Mouse (Mus musculus) small intestine, adult 2 months (tissue): Measurements from ENCODE around the gene Plekhf1. TPM values are rescaled to one million over a fixed set of nuclear protein-coding genes. Genes with fewer than 3 reads are reported as not detected.
A peak's percentile ranks its signal among the peaks of the same experiment; 100 is the strongest.

ENCODE experiments used
- H3K27ac ChIP-seq: fragments of 200-500 bp; 2 replicates; pipeline ENCODE4 v1.5.1; 2012; ENCODE audit warnings: low read depth, low read length, control low read depth, inconsistent platforms; ENCODE audit not compliant: insufficient read depth
- H3K27me3 ChIP-seq: fragments of 200-500 bp; 2 replicates; pipeline ENCODE4 v1.6.1; 2012; ENCODE audit warnings: mild to moderate bottlenecking, moderate library complexity, low read length, inconsistent platforms; ENCODE audit not compliant: control insufficient read depth, insufficient read depth
- H3K36me3 ChIP-seq: fragments of 200-500 bp; 2 replicates; pipeline ENCODE4 v1.6.1; 2012; ENCODE audit warnings: mild to moderate bottlenecking, low read length, control low read depth, inconsistent platforms; ENCODE audit not compliant: control insufficient read depth, insufficient read depth
- H3K4me1 ChIP-seq: fragments of 200-500 bp; 2 replicates; pipeline ENCODE4 v1.6.1; 2012; ENCODE audit warnings: low read length, inconsistent platforms, mixed read lengths; ENCODE audit not compliant: control insufficient read depth, insufficient read depth, insufficient read length
- H3K4me3 ChIP-seq: fragments of 200-500 bp; 2 replicates; pipeline ENCODE4 v1.5.1; 2012; ENCODE audit warnings: low read depth, mild to moderate bottlenecking, control low read depth, inconsistent platforms, low read length, moderate library complexity
- CTCF ChIP-seq: fragments of 200-500 bp; IDR thresholded peaks from 2 replicates; pipeline ENCODE4 v1.5.1; 2012; ENCODE audit warnings: low read depth, mild to moderate bottlenecking, control low read depth, inconsistent platforms, low read length, moderate library complexity, mixed read lengths; ENCODE audit not compliant: insufficient replicate concordance, insufficient read length; ENCODE audit errors: extremely low read depth
- POLR2A ChIP-seq: fragments of 200-500 bp; IDR thresholded peaks from 2 replicates; pipeline ENCODE4 v1.6.1; 2012; ENCODE audit warnings: low read depth, mild to moderate bottlenecking, control low read depth, inconsistent platforms, low read length, moderate library complexity
- WGBS: fragments of 180-500 bp; shearing (Covaris S2); methylation state at CpG from one replicate; pipeline ENCODE4 v1.1.7; 2018; 5-methylcytosine and 5-hydroxymethylcytosine counted together
- polyA plus RNA-seq: library from polyadenylated mRNA; depleted of rRNA; stranded (reverse); fragments of >200 nt; gene quantifications from 2 replicates; pipeline ENCODE4 v1.2.3, GENCODE M21; 2012

The Plekhf1 gene
- polyA plus RNA-seq, 1 experiment, result 12.8 TPM

DNA sequence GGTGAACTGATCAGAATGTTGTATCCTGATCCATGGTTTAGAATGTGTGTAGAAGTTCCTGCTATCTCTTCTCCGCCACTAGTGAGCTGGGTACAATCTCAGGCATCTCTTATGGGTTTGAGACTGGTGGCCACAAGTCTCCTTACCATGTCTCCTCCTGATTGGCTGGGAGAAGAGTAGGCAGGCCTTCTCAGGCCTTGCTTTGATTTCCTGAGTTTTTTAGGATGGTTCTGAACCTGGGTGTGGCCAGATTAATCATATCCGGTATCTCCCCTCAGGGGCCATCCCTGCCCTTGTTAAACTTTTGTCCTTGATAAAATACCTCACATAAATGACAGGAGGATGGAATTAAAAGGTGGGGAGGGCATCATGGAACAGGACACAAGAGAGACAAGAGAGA lies 31.8 kb upstream of the Plekhf1 start:
- H3K27me3 ChIP-seq, result no peaks in the 10 kb centered on the region
- peaks cover 25% of the 10 kb centered on the region for H3K36me3 ChIP-seq
- no peaks in the 10 kb centered on the region for H3K4me1 ChIP-seq
- H3K27ac ChIP-seq, result no peak overlapping the region
- TF ChIP-seq CTCF, result no peak
- TF ChIP-seq POLR2A, result no peak
- H3K4me3 ChIP-seq, result no peak overlapping the region
- WGBS, result 72% methylated on average over 2 of the region's 2 CpGs

DNA sequence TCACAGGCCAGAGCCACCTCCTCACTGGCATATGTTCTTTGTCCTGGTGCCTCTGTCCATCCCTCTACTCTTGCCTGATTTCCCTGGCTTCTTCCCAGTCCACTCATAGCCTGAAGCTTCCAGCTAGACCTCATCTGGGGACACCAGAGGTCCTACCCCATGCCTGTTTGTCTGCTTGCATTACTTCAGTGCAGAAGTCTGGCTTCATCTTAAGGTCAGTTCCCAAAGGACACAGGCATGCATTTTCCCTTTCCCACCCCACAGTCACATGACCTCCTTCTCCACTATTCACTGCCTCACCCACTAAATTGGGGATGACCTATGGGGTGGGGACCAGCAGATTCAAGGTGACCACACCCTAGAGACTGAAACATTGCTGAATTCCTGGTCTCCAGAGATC lies 25.6 kb upstream of the Plekhf1 start:
- H3K27me3 ChIP-seq, result no peaks in the 10 kb centered on the region
- TF ChIP-seq POLR2A, result no peak
- TF ChIP-seq CTCF, result no peak
- no peak overlapping the region for H3K27ac ChIP-seq
- H3K4me1 ChIP-seq, result no peaks in the 10 kb centered on the region
- H3K36me3 ChIP-seq, result no peaks in the 10 kb centered on the region
- H3K4me3 ChIP-seq, result no peak overlapping the region

DNA sequence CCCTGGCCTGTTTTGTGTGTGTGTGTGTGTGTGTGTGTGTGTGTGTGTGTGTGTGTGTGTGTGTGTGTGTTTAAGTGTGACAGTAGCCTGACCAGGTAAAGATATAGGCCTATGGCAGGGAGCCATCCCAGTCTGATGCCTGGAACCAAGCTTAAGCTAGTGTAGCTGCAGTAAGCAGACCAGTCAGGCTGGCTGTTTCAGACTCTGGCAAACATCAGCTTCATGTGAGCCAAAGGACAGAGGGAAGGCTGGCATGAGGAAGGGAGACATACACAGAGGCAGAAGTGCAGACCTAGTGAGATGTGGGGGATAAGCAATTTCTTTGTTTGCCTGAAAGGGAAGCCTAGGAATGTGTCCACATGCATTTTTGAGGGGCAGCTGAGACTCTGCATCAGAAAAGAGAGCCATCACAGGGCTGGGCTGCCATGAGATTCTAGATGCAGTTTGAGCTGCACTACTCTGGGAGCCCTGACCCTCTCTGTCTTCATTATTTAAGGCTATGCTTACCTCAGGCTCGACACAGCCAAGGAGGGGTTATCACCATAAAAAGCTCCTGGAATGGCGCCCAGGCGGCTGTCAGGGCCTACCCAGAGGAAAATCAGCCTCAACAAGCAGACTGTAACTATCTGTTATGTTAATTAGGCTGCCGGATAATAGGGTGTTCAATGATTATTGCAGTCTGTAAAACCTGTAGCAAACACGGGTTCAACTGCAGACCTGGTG lies 23.8 kb upstream of the Plekhf1 start:
- TF ChIP-seq CTCF, result no peak
- no peak for TF ChIP-seq POLR2A
- Histone ChIP-seq H3K27ac (no peak overlapping the region), H3K27me3 (no peaks in the 10 kb centered on the region), H3K36me3 (no peaks in the 10 kb centered on the region), H3K4me1 (no peaks in the 10 kb centered on the region), H3K4me3 (no peak overlapping the region)
- 21% methylated on average over 5 of the region's 5 CpGs for WGBS

DNA sequence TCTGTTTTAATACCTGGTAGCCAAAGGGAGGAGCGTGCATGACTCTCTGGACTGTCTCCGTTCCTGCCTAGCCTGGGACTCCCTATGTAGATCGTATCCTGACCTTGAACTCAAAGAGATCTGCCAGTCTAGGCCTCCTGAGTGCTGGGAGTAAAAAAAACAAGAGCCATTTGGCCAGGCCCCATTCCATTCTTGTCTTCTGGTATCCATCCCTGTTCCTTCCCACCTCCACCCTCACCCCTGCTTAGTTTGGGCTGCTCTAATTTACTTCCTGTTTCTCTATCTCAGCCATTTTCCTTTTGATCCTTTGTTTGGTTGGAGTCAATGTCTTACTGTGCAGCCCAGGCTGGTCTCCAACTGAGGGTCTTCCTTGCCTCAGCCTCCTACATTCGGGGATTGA lies 14.6 kb upstream of the Plekhf1 start:
- no peaks in the 10 kb centered on the region; the same call in 1 of the 2 replicates for H3K4me1 ChIP-seq
- TF ChIP-seq CTCF (no peak), POLR2A (no peak)
- H3K4me3 ChIP-seq, result no peak overlapping the region
- H3K36me3 ChIP-seq, result no peaks in the 10 kb centered on the region
- 82% methylated on average over 4 of the region's 4 CpGs for WGBS
- no peak overlapping the region for H3K27ac ChIP-seq
- no peaks in the 10 kb centered on the region for H3K27me3 ChIP-seq

DNA sequence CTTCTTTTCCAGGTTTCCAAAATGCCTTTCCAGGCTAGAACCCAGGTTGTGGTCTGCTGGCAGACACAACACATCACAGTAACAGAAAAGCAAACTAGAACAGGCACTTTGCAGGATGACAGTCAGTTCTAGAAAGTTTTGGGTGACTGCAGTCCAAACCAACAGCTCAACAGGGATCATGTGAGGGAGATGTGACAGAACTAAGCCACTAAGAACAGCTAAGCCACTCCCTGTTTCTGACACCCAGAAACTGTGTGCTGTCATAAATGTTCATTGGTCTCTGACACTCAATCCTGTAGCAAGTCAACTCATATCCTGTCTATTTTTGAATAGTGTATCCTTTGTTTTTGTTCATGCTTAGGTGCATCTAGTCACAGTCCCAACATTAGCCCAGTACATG lies 9.3 kb upstream of the Plekhf1 start:
- H3K4me3 ChIP-seq, result no peak overlapping the region
- no peak for TF ChIP-seq POLR2A
- H3K27me3 ChIP-seq, result no peaks in the 10 kb centered on the region
- no peaks in the 10 kb centered on the region for H3K36me3 ChIP-seq
- peaks cover 10% of the 10 kb centered on the region; the same call in 1 of the 2 replicates for H3K4me1 ChIP-seq
- H3K27ac ChIP-seq, result no peak overlapping the region

DNA sequence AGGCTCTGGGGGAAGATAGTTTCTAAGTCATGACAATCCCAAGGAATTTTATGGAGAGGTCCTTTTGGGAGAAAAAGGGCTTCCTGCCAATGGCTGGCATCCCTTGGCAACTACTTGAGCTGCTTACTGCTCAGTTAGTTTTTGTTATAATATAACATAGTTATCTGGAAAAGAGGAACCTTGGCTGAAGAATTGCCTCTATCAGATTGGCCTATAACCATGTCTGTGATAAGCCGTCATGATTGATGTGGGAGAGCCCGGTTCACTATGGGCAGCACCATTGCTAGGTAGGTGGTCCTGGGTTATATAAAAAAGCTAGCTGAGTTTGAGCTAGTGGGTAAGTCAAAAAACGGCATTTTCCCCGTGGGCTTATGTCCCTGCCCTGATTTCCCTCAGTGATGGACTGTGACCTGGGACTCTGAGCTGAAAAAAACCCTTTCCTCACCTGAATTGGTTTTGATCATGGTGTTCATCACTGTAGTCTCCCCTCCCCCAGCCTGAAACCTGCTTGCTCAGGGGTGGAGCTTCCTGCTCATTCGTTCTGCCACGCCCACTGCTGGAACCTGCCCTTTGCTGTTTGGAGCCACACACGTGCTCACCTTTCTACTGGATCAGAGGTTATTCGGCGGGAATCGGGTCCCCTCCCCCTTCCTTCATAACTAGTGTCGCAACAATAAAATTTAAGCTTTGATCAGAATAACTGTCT lies 8.7 kb upstream of the Plekhf1 start:
- Histone ChIP-seq H3K27ac (peak overlapping the region; percentile 70), H3K36me3 (no peaks in the 10 kb centered on the region), H3K27me3 (no peaks in the 10 kb centered on the region), H3K4me1 (peaks cover 10% of the 10 kb centered on the region; the same call in 1 of the 2 replicates), H3K4me3 (no peak overlapping the region)
- WGBS, result 18% methylated on average over 11 of the region's 11 CpGs
- no peak for TF ChIP-seq CTCF
- no peak for TF ChIP-seq POLR2A

DNA sequence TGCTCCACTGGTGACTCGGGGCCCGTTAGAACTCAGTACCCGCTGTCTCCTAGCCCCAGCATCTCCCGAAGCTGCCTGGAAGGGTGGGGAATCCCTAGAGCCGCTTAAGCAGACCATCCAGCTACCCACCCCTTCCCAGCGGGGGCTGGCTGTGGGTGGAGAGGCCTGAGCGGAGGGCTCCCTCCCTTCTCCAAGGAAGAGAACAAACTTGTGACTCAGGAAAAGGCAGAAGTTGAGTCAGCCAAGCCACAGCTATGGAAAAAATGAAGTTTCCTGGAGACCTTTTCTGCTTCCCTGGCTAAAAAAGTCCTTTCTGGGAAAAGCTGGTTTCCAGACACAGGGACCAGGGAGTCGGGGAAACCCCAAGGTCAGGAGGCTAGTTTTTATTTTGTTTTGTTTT lies 2.5 kb upstream of the Plekhf1 start:
- TF ChIP-seq POLR2A (no peak), CTCF (no peak)

DNA sequence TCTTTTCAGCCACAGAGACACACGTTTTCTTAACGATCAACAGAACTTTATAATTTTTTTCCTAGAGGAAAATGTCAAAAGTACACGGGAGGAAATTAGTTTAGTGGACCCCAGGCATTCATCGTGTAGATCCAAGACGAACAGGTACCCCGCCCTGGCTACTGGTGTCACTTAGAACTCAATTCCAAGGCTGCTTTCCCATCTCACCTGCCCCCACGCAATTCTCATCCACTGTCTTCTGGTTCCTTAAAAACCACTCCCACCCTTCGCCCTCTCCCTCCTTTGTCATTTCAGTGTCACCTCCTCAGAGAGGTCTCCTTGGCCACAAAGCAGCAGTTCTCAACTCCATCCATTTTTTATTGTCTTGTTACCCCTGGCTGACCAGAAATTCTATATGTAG lies 513 bp upstream of the Plekhf1 start:
- no peak for TF ChIP-seq CTCF
- no peak for TF ChIP-seq POLR2A
- 25% methylated on average over 8 of the region's 8 CpGs for WGBS
- Histone ChIP-seq H3K27me3 (no peaks in the 10 kb centered on the region), H3K27ac (no peak overlapping the region), H3K4me1 (peaks cover 11% of the 10 kb centered on the region; the same call in 1 of the 2 replicates), H3K36me3 (no peaks in the 10 kb centered on the region; the same call in 1 of the 2 replicates), H3K4me3 (peak overlapping the region; percentile 88)

More for the DNA sequence above, 2.5 kb upstream of the Plekhf1 start:
- Histone ChIP-seq H3K36me3 (no peaks in the 10 kb centered on the region; the same call in 1 of the 2 replicates), H3K4me1 (peaks cover 5% of the 10 kb centered on the region; the same call in 1 of the 2 replicates), H3K4me3 (no peak overlapping the region), H3K27me3 (no peaks in the 10 kb centered on the region), H3K27ac (peak overlapping the region; percentile 71)
- WGBS, result 26% methylated on average over 8 of the region's 8 CpGs
